Mouse (Mus musculus) midbrain, embryonic 13.5 days (tissue): Measurements from ENCODE around the gene Ddx50. TPM values are rescaled to one million over a fixed set of nuclear protein-coding genes. Genes with fewer than 3 reads are reported as not detected.
A peak's percentile ranks its signal among the peaks of the same experiment; 100 is the strongest.

Experiments used
- ATAC-seq: fragments of 200-750 bp; cut with Nextera tagmentation; 2 replicates; pipeline ENCODE4 v1.8.0; 2017; ENCODE audit warnings: mild to moderate bottlenecking, moderate TSS enrichment, moderate library complexity
- H3K27ac ChIP-seq: fragments of 300-500 bp; sonication (generic); 2 replicates; pipeline ENCODE4 v1.5.1; 2015; ENCODE audit warnings: inconsistent platforms, mild to moderate bottlenecking, moderate library complexity
- H3K27me3 ChIP-seq: fragments of 300-500 bp; sonication (generic); 2 replicates; pipeline ENCODE4 v1.6.1; 2015; ENCODE audit warnings: mild to moderate bottlenecking, inconsistent platforms
- H3K36me3 ChIP-seq: fragments of 300-500 bp; sonication (generic); 2 replicates; pipeline ENCODE4 v1.6.1; 2015; ENCODE audit warnings: mild to moderate bottlenecking, inconsistent platforms
- H3K4me1 ChIP-seq: fragments of 300-500 bp; sonication (generic); replicated peaks from 2 replicates; pipeline ENCODE4 v1.6.1; 2015; ENCODE audit warnings: inconsistent platforms
- H3K4me2 ChIP-seq: fragments of 300-500 bp; sonication (generic); replicated peaks from 2 replicates; pipeline ENCODE4 v1.6.1; 2015; ENCODE audit warnings: moderate library complexity, mild to moderate bottlenecking, inconsistent platforms
- H3K4me3 ChIP-seq: fragments of 300-500 bp; sonication (generic); replicated peaks from 2 replicates; pipeline ENCODE4 v1.5.1; 2015; ENCODE audit warnings: mild to moderate bottlenecking, inconsistent platforms
- H3K9ac ChIP-seq: fragments of 300-500 bp; sonication (generic); replicated peaks from 2 replicates; pipeline ENCODE4 v1.6.1; 2015; ENCODE audit warnings: mild to moderate bottlenecking, inconsistent platforms
- H3K9me3 ChIP-seq: fragments of 300-500 bp; sonication (generic); 2 replicates; pipeline ENCODE4 v1.6.1; 2016; ENCODE audit warnings: mild to moderate bottlenecking, inconsistent platforms
- WGBS: fragments of 180-500 bp; shearing (Covaris S2); methylation state at CpG from one replicate; pipeline ENCODE4 v1.1.7; 2015; 5-methylcytosine and 5-hydroxymethylcytosine counted together
- polyA plus RNA-seq: library from polyadenylated mRNA; unstranded; fragments of >200 nt; fragmentation: Nextera tagmentation; extraction: Ambion mirVana; gene quantifications from 2 replicates; pipeline ENCODE4 v1.2.1, GENCODE M21; 2015

The Ddx50 gene
- polyA plus RNA-seq, 1 experiment from 2014 or later: 102 TPM

- Histone ChIP-seq H3K27me3 (0 out of 2 replicates have a peak, but pooled peaks cover 3% of the 10 kb centered on the region), H3K27ac (no peak overlapping the region), H3K36me3 (no peaks in the 10 kb centered on the region), H3K4me1 (no peaks in the 10 kb centered on the region), H3K4me2 (0 out of 2 replicates have a peak overlapping the region, but pooled peaks have one; percentile 11), H3K9ac (no peak overlapping the region), H3K9me3 (no peaks in the 10 kb centered on the region), H3K4me3 (no peak overlapping the region)
- ATAC-seq: no peak
- whole genome bisulfite sequencing: 73% methylated on average over 27 of the region's 27 CpGs
Observed at GRCm38 (mm10) chr10:62664963-62665590, 14.1 kb upstream of the Ddx50 start.

GRCm38 (mm10) chr10:62664171-62664570 is 13.2 kb upstream of the Ddx50 start:
- 88% methylated on average over 10 of the region's 10 CpGs for WGBS
- H3K4me2 ChIP-seq: no peak overlapping the region
- H3K4me3 ChIP-seq: no peak overlapping the region
- ATAC-seq: no peak
- H3K27ac ChIP-seq: no peak overlapping the region
- no peaks in the 10 kb centered on the region for H3K36me3 ChIP-seq
- no peak overlapping the region for H3K9ac ChIP-seq
- H3K4me1 ChIP-seq: no peaks in the 10 kb centered on the region
- 0 out of 2 replicates have a peak, but pooled peaks cover 3% of the 10 kb centered on the region for H3K27me3 ChIP-seq
- no peaks in the 10 kb centered on the region for H3K9me3 ChIP-seq

GRCm38 (mm10) chr10:62656711-62657110 is 5.7 kb upstream of the Ddx50 start:
- Histone ChIP-seq H3K4me1 (peaks cover 6% of the 10 kb centered on the region), H3K36me3 (no peaks in the 10 kb centered on the region), H3K9me3 (no peaks in the 10 kb centered on the region), H3K9ac (no peak overlapping the region), H3K27ac (no peak overlapping the region), H3K27me3 (no peaks in the 10 kb centered on the region), H3K4me2 (no peak overlapping the region), H3K4me3 (no peak overlapping the region)
- 91% methylated on average over 7 of the region's 7 CpGs for WGBS
- no peak for ATAC-seq

GRCm38 (mm10) chr10:62651961-62652360 is 943 bp upstream of the Ddx50 start:
- Histone ChIP-seq H3K4me1 (peaks cover 21% of the 10 kb centered on the region), H3K27ac (peak overlapping the region; percentile 88), H3K9me3 (no peaks in the 10 kb centered on the region), H3K36me3 (0 out of 2 replicates have a peak, but pooled peaks cover 2% of the 10 kb centered on the region), H3K9ac (peak overlapping the region; percentile 68), H3K4me3 (peak overlapping the region; percentile 86), H3K27me3 (no peaks in the 10 kb centered on the region), H3K4me2 (peak overlapping the region; percentile 59)
- no peak for ATAC-seq
- WGBS: 20% methylated on average over 3 of the region's 3 CpGs

GRCm38 (mm10) chr10:62650358-62650782 is 648 bp downstream of the Ddx50 start:
- H3K4me3 ChIP-seq: peak overlapping the region; percentile 86
- H3K27me3 ChIP-seq: no peaks in the 10 kb centered on the region
- WGBS: under 1% methylated on average over 17 of the region's 17 CpGs
- H3K9me3 ChIP-seq: no peaks in the 10 kb centered on the region
- no peak for ATAC-seq
- H3K27ac ChIP-seq: peak overlapping the region; percentile 94
- peak overlapping the region; percentile 88 for H3K4me2 ChIP-seq
- peaks cover 21% of the 10 kb centered on the region for H3K4me1 ChIP-seq
- peak overlapping the region; percentile 87 for H3K9ac ChIP-seq
- H3K36me3 ChIP-seq: peaks cover 16% of the 10 kb centered on the region

GRCm38 (mm10) chr10:62604161-62604560 is 46.9 kb downstream of the Ddx50 start:
- no peaks in the 10 kb centered on the region for H3K9me3 ChIP-seq
- H3K4me3 ChIP-seq: no peak overlapping the region
- WGBS: 89% methylated on average over 3 of the region's 3 CpGs
- H3K36me3 ChIP-seq: no peaks in the 10 kb centered on the region
- no peak overlapping the region for H3K4me2 ChIP-seq
- H3K4me1 ChIP-seq: peaks cover 21% of the 10 kb centered on the region
- no peak overlapping the region for H3K9ac ChIP-seq
- H3K27ac ChIP-seq: no peak overlapping the region
- no peaks in the 10 kb centered on the region for H3K27me3 ChIP-seq
- no peak for ATAC-seq

GRCm38 (mm10) chr10:62603233-62604030 is 47.6 kb downstream of the Ddx50 start:
- ATAC-seq: no peak
- Histone ChIP-seq H3K4me1 (peaks cover 21% of the 10 kb centered on the region), H3K27me3 (no peaks in the 10 kb centered on the region), H3K9me3 (no peaks in the 10 kb centered on the region), H3K27ac (no peak overlapping the region), H3K9ac (0 out of 2 replicates have a peak overlapping the region, but pooled peaks have one; percentile 75), H3K36me3 (peaks cover 2% of the 10 kb centered on the region), H3K4me3 (no peak overlapping the region), H3K4me2 (peak overlapping the region; percentile 93; the same call in 1 of the 2 replicates)
- WGBS: 90% methylated on average over 12 of the region's 12 CpGs

- H3K4me3 ChIP-seq: peak within 1 kb of the TSS; percentile 84
- H3K9ac ChIP-seq: peak within 1 kb of the TSS; percentile 75
- WGBS: 6% methylated on average over 53 of the region's 53 CpGs
- ATAC-seq: peak; percentile 100
- H3K27me3 ChIP-seq: no peaks in the 10 kb centered on the region
- no peaks in the 10 kb centered on the region for H3K9me3 ChIP-seq
- peaks cover 12% of the 10 kb centered on the region for H3K36me3 ChIP-seq
- H3K27ac ChIP-seq: peak within 1 kb of the TSS; percentile 77
- peaks cover 30% of the 10 kb centered on the region for H3K4me1 ChIP-seq
- peak within 1 kb of the TSS; percentile 93 for H3K4me2 ChIP-seq
Observed at GRCm38 (mm10) chr10:62602177-62603040, 48.6 kb downstream of the Ddx50 start, which contains the start of gene Ddx21. Ddx21 (minus strand) TSS chr10:62602281.

GRCm38 (mm10) chr10:62601833-62602176 is 49.2 kb downstream of the Ddx50 start:
- ATAC-seq: peak; percentile 89
- H3K9ac ChIP-seq: peak overlapping the region; percentile 75
- H3K4me3 ChIP-seq: peak overlapping the region; percentile 84
- H3K36me3 ChIP-seq: peaks cover 16% of the 10 kb centered on the region
- peak overlapping the region; percentile 93 for H3K4me2 ChIP-seq
- H3K4me1 ChIP-seq: peaks cover 33% of the 10 kb centered on the region
- H3K27ac ChIP-seq: peak overlapping the region; percentile 77
- H3K27me3 ChIP-seq: no peaks in the 10 kb centered on the region
- no peaks in the 10 kb centered on the region for H3K9me3 ChIP-seq
- WGBS: under 1% methylated on average over 23 of the region's 23 CpGs

- Histone ChIP-seq H3K27me3 (no peaks in the 10 kb centered on the region), H3K9ac (peak overlapping the region; percentile 75), H3K4me1 (peaks cover 33% of the 10 kb centered on the region), H3K9me3 (no peaks in the 10 kb centered on the region), H3K27ac (no peak overlapping the region), H3K36me3 (peaks cover 16% of the 10 kb centered on the region), H3K4me2 (peak overlapping the region; percentile 93), H3K4me3 (peak overlapping the region; percentile 84)
- WGBS: 13% methylated on average over 20 of the region's 20 CpGs
- ATAC-seq: no peak
Observed at GRCm38 (mm10) chr10:62601053-62601791, 49.8 kb downstream of the Ddx50 start.

- Histone ChIP-seq H3K9ac (no peak overlapping the region), H3K36me3 (peaks cover 22% of the 10 kb centered on the region), H3K4me1 (peaks cover 33% of the 10 kb centered on the region), H3K27ac (no peak overlapping the region), H3K9me3 (no peaks in the 10 kb centered on the region), H3K4me3 (no peak overlapping the region), H3K4me2 (no peak overlapping the region), H3K27me3 (no peaks in the 10 kb centered on the region)
- WGBS: 95% methylated on average over 6 of the region's 6 CpGs
- no peak for ATAC-seq
Observed at GRCm38 (mm10) chr10:62600056-62600455, 51.0 kb downstream of the Ddx50 start.
